Mouse (Mus musculus) liver, embryonic 18 days (tissue): ENCODE measurements around the gene BC052040. TPM values are rescaled to one million over a fixed set of nuclear protein-coding genes. Genes with fewer than 3 reads are reported as not detected.

ENCODE experiments used
- polyA plus RNA-seq: library from polyadenylated mRNA; depleted of rRNA; stranded (reverse); fragments of >200 nt; gene quantifications from 2 replicates; pipeline ENCODE4 v1.2.3, GENCODE M21; 2012; rRNA removed

BC052040 gene
- 4.2 and 4.4 TPM in 2 replicates for polyA plus RNA-seq

GRCm38 (mm10) chr2:115581241-115581988 lies at the start of gene BC052040:
Gene BC052040 (plus strand): TSS chr2:115581716.

